Mouse (Mus musculus) heart, embryonic 16.5 days (tissue): ENCODE results near the gene Slc17a8. TPM values are rescaled to one million over a fixed set of nuclear protein-coding genes. Genes with fewer than 3 reads are reported as not detected.

Experiments
- ATAC-seq: fragments of 200-750 bp; cut with Nextera tagmentation; replicated peaks from 2 replicates; pipeline ENCODE4 v1.8.0; 2017; ENCODE audit warnings: moderate number of reproducible peaks; ENCODE audit not compliant: insufficient read depth, low FRiP score; ENCODE audit errors: extremely low read depth
- H3K27ac ChIP-seq: fragments of 300-500 bp; sonication (generic); 2 replicates; pipeline ENCODE4 v1.5.1; 2014; ENCODE audit warnings: mild to moderate bottlenecking, low read length, control low read depth, moderate library complexity
- H3K27me3 ChIP-seq: fragments of 300-500 bp; sonication (generic); 2 replicates; pipeline ENCODE4 v1.6.1; 2014; ENCODE audit warnings: low read length, mixed read lengths; ENCODE audit not compliant: control insufficient read depth, insufficient read depth
- H3K36me3 ChIP-seq: fragments of 300-500 bp; sonication (generic); 2 replicates; pipeline ENCODE4 v1.6.1; 2014; ENCODE audit not compliant: control insufficient read depth, insufficient read depth
- H3K4me1 ChIP-seq: fragments of 300-500 bp; sonication (generic); 2 replicates; pipeline ENCODE4 v1.6.1; 2014; ENCODE audit warnings: low read length, mixed read lengths; ENCODE audit not compliant: control insufficient read depth, insufficient read depth
- H3K4me2 ChIP-seq: fragments of 300-500 bp; sonication (generic); 2 replicates; pipeline ENCODE4 v1.6.1; 2014; ENCODE audit warnings: low read depth, mild to moderate bottlenecking, control low read depth, low read length
- H3K4me3 ChIP-seq: fragments of 300-500 bp; sonication (generic); 2 replicates; pipeline ENCODE4 v1.5.1; 2014; ENCODE audit warnings: mild to moderate bottlenecking, control low read depth, low read length
- H3K9ac ChIP-seq: fragments of 300-500 bp; sonication (generic); 2 replicates; pipeline ENCODE4 v1.6.1; 2014; ENCODE audit warnings: low read length, control low read depth
- H3K9me3 ChIP-seq: fragments of 300-500 bp; sonication (generic); replicated peaks from 2 replicates; pipeline ENCODE4 v1.6.1; 2016; ENCODE audit warnings: low read length; ENCODE audit not compliant: control insufficient read depth
- whole genome bisulfite sequencing: fragments of 180-500 bp; shearing (Covaris S2); extraction: QIAGEN DNeasy Blood & Tissue Kit; methylation state at CpG from one replicate; pipeline ENCODE4 v1.1.7; 2014; 5-methylcytosine and 5-hydroxymethylcytosine counted together
- polyA plus RNA-seq: library from polyadenylated mRNA; unstranded; fragments of >200 nt; fragmentation: Nextera tagmentation; extraction: Ambion mirVana; gene quantifications from 2 replicates; pipeline ENCODE4 v1.2.1, GENCODE M21; 2015

The Slc17a8 gene
- polyA plus RNA-seq, 1 experiment from 2014 or later, result 0.11 TPM

GRCm38 (mm10) chr10:89599311-89599710, 21.7 kb downstream of the Slc17a8 start:
- 70% methylated on average over 5 of the region's 5 CpGs for WGBS
- Histone ChIP-seq H3K27ac (no peak overlapping the region), H3K27me3 (no peaks in the 10 kb centered on the region), H3K36me3 (no peaks in the 10 kb centered on the region), H3K9ac (no peak overlapping the region), H3K9me3 (no peaks in the 10 kb centered on the region), H3K4me1 (peaks cover 2% of the 10 kb centered on the region; the same call in 1 of the 2 replicates), H3K4me3 (no peak overlapping the region), H3K4me2 (no peak overlapping the region)
- ATAC-seq, result no peak

DNA sequence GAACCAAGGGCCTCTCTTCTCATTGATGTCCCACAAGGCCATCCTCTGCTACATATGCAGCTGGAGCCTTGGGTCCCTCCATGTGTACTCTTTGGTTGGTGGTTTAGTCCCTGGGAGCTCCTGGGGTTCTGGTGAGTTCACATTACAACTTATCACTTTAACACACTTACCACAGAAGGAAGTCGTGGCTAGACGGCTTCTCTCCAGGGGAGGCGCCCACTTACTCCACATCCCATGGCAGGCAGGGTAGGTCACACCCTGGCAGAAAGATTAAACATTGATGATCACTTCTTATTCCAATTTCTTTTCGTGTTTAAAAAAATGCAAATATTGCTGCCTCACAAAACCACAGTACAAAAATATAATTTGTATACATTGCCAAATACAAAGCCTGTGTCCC, 23.8 kb downstream of the Slc17a8 start:
- ATAC-seq, result no peak
- no peak overlapping the region for H3K4me2 ChIP-seq
- H3K27me3 ChIP-seq, result no peaks in the 10 kb centered on the region
- H3K4me3 ChIP-seq, result no peak overlapping the region
- no peaks in the 10 kb centered on the region for H3K9me3 ChIP-seq
- H3K36me3 ChIP-seq, result no peaks in the 10 kb centered on the region
- 62% methylated on average over 4 of the region's 4 CpGs for WGBS
- no peak overlapping the region for H3K9ac ChIP-seq
- peaks cover 4% of the 10 kb centered on the region; the same call in 1 of the 2 replicates for H3K4me1 ChIP-seq
- H3K27ac ChIP-seq, result no peak overlapping the region

DNA sequence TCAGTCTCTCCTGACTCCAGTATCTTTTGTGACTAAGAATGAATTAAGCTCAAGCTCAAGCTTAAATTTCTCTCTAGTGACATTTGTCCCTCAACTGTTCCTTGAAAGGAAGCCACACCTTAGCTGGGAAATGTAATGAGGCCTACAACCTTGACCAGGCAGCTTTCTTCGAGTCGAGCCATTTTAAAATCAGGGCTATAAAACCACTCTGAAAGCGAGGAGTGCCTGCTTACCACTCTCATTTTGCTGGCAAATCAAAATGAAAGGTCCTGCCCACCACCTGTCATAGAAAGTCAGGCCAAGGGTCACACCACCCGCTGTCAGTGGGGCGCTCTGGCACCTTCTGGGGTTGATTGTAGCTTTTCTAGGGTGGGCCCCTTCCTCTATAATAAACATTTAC, 25.1 kb downstream of the Slc17a8 start:
- no peaks in the 10 kb centered on the region for H3K36me3 ChIP-seq
- H3K9me3 ChIP-seq, result no peaks in the 10 kb centered on the region
- H3K4me3 ChIP-seq, result no peak overlapping the region
- WGBS, result 90% methylated on average over 5 of the region's 5 CpGs
- no peak for ATAC-seq
- no peak overlapping the region for H3K27ac ChIP-seq
- peaks cover 4% of the 10 kb centered on the region; the same call in 1 of the 2 replicates for H3K4me1 ChIP-seq
- H3K27me3 ChIP-seq, result no peaks in the 10 kb centered on the region
- H3K9ac ChIP-seq, result no peak overlapping the region
- H3K4me2 ChIP-seq, result no peak overlapping the region

DNA sequence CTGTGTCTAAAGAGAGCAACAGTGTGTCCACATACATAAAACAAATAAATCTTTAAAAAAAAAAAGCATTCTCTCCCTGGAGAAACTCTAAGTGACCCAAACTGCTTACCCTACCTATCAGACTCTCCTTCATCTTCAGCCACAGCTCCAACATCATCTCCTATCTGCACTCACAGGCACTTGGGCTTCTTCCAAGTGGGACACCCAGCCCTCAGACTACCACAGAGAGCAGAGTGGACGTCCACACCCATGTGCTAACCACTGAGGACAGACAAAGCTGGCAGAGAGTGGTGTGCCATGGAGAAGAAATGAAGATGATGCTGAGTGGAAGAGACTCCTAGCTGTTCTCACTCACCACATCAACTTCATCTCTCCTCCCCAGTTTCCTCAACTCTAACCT, 25.5 kb downstream of the Slc17a8 start:
- ATAC-seq, result no peak
- peaks cover 4% of the 10 kb centered on the region; the same call in 1 of the 2 replicates for H3K4me1 ChIP-seq
- H3K4me2 ChIP-seq, result no peak overlapping the region
- H3K27ac ChIP-seq, result no peak overlapping the region
- H3K9me3 ChIP-seq, result no peaks in the 10 kb centered on the region
- H3K9ac ChIP-seq, result no peak overlapping the region
- WGBS, result 44% methylated on average over 1 of the region's 1 CpGs
- H3K36me3 ChIP-seq, result no peaks in the 10 kb centered on the region
- H3K27me3 ChIP-seq, result no peaks in the 10 kb centered on the region
- H3K4me3 ChIP-seq, result no peak overlapping the region

GRCm38 (mm10) chr10:89594309-89594708, 26.7 kb downstream of the Slc17a8 start:
- Histone ChIP-seq H3K4me1 (peaks cover 4% of the 10 kb centered on the region; the same call in 1 of the 2 replicates), H3K27ac (no peak overlapping the region), H3K9me3 (no peaks in the 10 kb centered on the region), H3K36me3 (no peaks in the 10 kb centered on the region), H3K9ac (no peak overlapping the region), H3K27me3 (no peaks in the 10 kb centered on the region), H3K4me2 (no peak overlapping the region), H3K4me3 (no peak overlapping the region)
- ATAC-seq, result no peak
- WGBS, result 67% methylated on average over 4 of the region's 4 CpGs

DNA sequence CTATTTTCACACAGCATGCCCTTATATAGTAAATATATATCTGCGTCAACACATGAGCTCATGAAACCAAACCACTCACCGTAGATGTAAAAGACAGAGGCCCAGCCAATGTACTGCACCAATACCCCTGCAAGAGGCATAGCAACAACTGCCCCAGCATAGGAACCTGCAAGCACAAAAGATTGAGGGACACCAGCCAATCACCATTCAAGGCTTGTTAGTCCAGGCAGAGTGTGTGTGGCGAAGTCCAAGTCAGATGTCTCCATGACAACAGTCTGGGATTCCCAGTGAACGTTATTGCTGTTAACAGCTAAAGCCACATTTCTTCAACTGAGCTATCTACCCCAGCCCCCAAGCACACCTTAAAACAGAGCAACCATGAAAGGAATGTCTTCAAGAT, 28.3 kb downstream of the Slc17a8 start:
- no peak overlapping the region for H3K9ac ChIP-seq
- H3K27me3 ChIP-seq, result no peaks in the 10 kb centered on the region
- no peak overlapping the region for H3K4me2 ChIP-seq
- no peaks in the 10 kb centered on the region for H3K36me3 ChIP-seq
- H3K27ac ChIP-seq, result no peak overlapping the region
- no peak for ATAC-seq
- no peak overlapping the region for H3K4me3 ChIP-seq
- WGBS, result 69% methylated on average over 4 of the region's 4 CpGs
- peaks cover 4% of the 10 kb centered on the region; the same call in 1 of the 2 replicates for H3K4me1 ChIP-seq
- no peaks in the 10 kb centered on the region for H3K9me3 ChIP-seq

DNA sequence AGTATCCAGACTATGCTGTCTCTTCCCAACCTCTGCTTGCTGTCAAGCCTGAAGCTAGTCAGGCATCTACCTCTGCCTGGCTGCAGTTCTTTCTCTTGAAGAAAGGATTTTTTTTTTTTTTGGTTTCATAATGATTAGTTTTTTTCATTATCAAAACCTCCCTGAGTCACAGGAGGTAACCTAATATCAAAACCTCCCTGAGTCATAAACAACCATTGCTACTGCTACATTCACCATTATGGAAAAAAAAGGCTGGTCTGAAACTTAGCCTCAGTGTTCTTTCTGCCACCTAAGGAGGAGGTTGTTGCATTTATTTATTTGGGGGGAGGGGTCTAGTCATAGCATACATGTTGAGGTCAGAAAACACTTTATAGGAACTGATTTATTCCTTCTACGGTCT, 31.2 kb downstream of the Slc17a8 start:
- Histone ChIP-seq H3K4me2 (no peak overlapping the region), H3K27me3 (no peaks in the 10 kb centered on the region), H3K4me1 (peaks cover 4% of the 10 kb centered on the region; the same call in 1 of the 2 replicates), H3K9ac (no peak overlapping the region), H3K36me3 (no peaks in the 10 kb centered on the region), H3K27ac (no peak overlapping the region), H3K4me3 (no peak overlapping the region), H3K9me3 (0 out of 2 replicates have a peak, but pooled peaks cover 3% of the 10 kb centered on the region)
- ATAC-seq, result no peak
- WGBS, result 91% methylated on average over 1 of the region's 1 CpGs

DNA sequence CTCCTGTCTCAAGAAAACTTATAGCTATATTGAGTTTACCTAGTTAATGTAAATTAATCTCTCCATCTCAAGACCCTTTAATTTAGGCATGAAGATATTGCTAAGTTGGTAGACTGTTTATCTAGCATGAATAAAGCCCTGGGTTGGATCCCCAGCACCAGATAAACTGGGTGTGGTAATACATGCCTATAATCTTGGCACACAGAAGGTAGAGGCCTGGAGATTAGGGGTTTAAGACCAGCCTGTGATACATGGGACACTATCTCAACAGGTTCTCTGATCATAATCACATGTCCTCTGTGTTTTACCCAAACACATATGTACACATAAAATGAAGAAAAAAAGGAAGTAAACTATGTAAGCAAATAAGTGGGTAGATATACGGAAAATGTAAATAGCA, 32.3 kb downstream of the Slc17a8 start:
- H3K9me3 ChIP-seq, result 0 out of 2 replicates have a peak, but pooled peaks cover 3% of the 10 kb centered on the region
- H3K4me2 ChIP-seq, result no peak overlapping the region
- no peaks in the 10 kb centered on the region for H3K4me1 ChIP-seq
- no peaks in the 10 kb centered on the region for H3K27me3 ChIP-seq
- H3K36me3 ChIP-seq, result no peaks in the 10 kb centered on the region
- WGBS, result 87% methylated on average over 1 of the region's 1 CpGs
- H3K4me3 ChIP-seq, result no peak overlapping the region
- H3K9ac ChIP-seq, result no peak overlapping the region
- H3K27ac ChIP-seq, result no peak overlapping the region
- no peak for ATAC-seq

GRCm38 (mm10) chr10:89584709-89585108, 36.3 kb downstream of the Slc17a8 start:
- Histone ChIP-seq H3K27ac (no peak overlapping the region), H3K9ac (no peak overlapping the region), H3K4me2 (no peak overlapping the region), H3K4me1 (no peaks in the 10 kb centered on the region), H3K9me3 (0 out of 2 replicates have a peak, but pooled peaks cover 3% of the 10 kb centered on the region), H3K36me3 (no peaks in the 10 kb centered on the region), H3K4me3 (no peak overlapping the region), H3K27me3 (no peaks in the 10 kb centered on the region)
- no peak for ATAC-seq
- 89% methylated on average over 4 of the region's 4 CpGs for WGBS
